Mouse (Mus musculus): ENCODE data around the gene Dhh. TPM values are rescaled to one million over a fixed set of nuclear protein-coding genes. Genes with fewer than 3 reads are reported as not detected.

The Dhh gene
- polyA plus RNA-seq, 1 experiment from 2014 or later = 1.1 TPM

GRCm38 (mm10) chr15:98852071-98852470 is 46.3 kb downstream of the Dhh start:
- no peak for ATAC-seq (ENCODE audit: insufficient number of reproducible peaks, insufficient read depth, low FRiP score, low read depth)
- 92% methylated on average over 9 of the region's 9 CpGs for WGBS
- H3K9me3 ChIP-seq (ENCODE audit: control insufficient read depth, low read length) = no peaks in the 10 kb centered on the region
- no peak overlapping the region for H3K27ac ChIP-seq (replicated peaks in 1 of 2; ENCODE audit: control insufficient read depth in 1 of 2, insufficient read depth in 1 of 2, low read depth in 2 of 2, low read length in 2 of 2)
- H3K36me3 ChIP-seq (ENCODE audit: control insufficient read depth, insufficient read depth, low read length) = peaks cover 100% of the 10 kb centered on the region
- no peak overlapping the region for H3K4me2 ChIP-seq (ENCODE audit: low read length)
- H3K27me3 ChIP-seq (ENCODE audit: control insufficient read depth, insufficient read depth, low read length) = no peaks in the 10 kb centered on the region
- no peak overlapping the region for H3K4me3 ChIP-seq (ENCODE audit: control insufficient read depth in 1 of 2, insufficient read depth in 1 of 2, low read depth in 1 of 2, low read length in 2 of 2)
- H3K4me1 ChIP-seq (ENCODE audit: control insufficient read depth in 2 of 2, insufficient read depth in 2 of 2, low read length in 2 of 2) = no peaks in the 10 kb centered on the region
- no peak overlapping the region for H3K9ac ChIP-seq (ENCODE audit: low read length)

GRCm38 (mm10) chr15:98851229-98851818 is 47.0 kb downstream of the Dhh start:
- Histone ChIP-seq H3K27me3 (ENCODE audit: control insufficient read depth, insufficient read depth, low read length) (no peaks in the 10 kb centered on the region), H3K4me1 (ENCODE audit: control insufficient read depth in 2 of 2, insufficient read depth in 2 of 2, low read length in 2 of 2) (no peaks in the 10 kb centered on the region), H3K27ac (replicated peaks in 1 of 2; ENCODE audit: control insufficient read depth in 1 of 2, insufficient read depth in 1 of 2, low read depth in 2 of 2, low read length in 2 of 2) (no peak overlapping the region), H3K9ac (ENCODE audit: low read length) (no peak overlapping the region), H3K4me2 (ENCODE audit: low read length) (no peak overlapping the region), H3K36me3 (ENCODE audit: control insufficient read depth, insufficient read depth, low read length) (peaks cover 100% of the 10 kb centered on the region), H3K9me3 (ENCODE audit: control insufficient read depth, low read length) (no peaks in the 10 kb centered on the region), H3K4me3 (ENCODE audit: control insufficient read depth in 1 of 2, insufficient read depth in 1 of 2, low read depth in 1 of 2, low read length in 2 of 2) (no peak overlapping the region)
- 92% methylated on average over 21 of the region's 21 CpGs for WGBS
- no peak for ATAC-seq (ENCODE audit: insufficient number of reproducible peaks, insufficient read depth, low FRiP score, low read depth)

GRCm38 (mm10) chr15:98850668-98851067 is 47.7 kb downstream of the Dhh start:
- Histone ChIP-seq H3K9ac (ENCODE audit: low read length) (no peak overlapping the region), H3K36me3 (ENCODE audit: control insufficient read depth, insufficient read depth, low read length) (peaks cover 100% of the 10 kb centered on the region), H3K27ac (replicated peaks in 1 of 2; ENCODE audit: control insufficient read depth in 1 of 2, insufficient read depth in 1 of 2, low read depth in 2 of 2, low read length in 2 of 2) (no peak overlapping the region), H3K27me3 (ENCODE audit: control insufficient read depth, insufficient read depth, low read length) (no peaks in the 10 kb centered on the region), H3K4me3 (ENCODE audit: control insufficient read depth in 1 of 2, insufficient read depth in 1 of 2, low read depth in 1 of 2, low read length in 2 of 2) (no peak overlapping the region), H3K9me3 (ENCODE audit: control insufficient read depth, low read length) (no peaks in the 10 kb centered on the region), H3K4me2 (ENCODE audit: low read length) (no peak overlapping the region), H3K4me1 (ENCODE audit: control insufficient read depth in 2 of 2, insufficient read depth in 2 of 2, low read length in 2 of 2) (no peaks in the 10 kb centered on the region)
- 86% methylated on average over 14 of the region's 14 CpGs for WGBS
- no peak for ATAC-seq (ENCODE audit: insufficient number of reproducible peaks, insufficient read depth, low FRiP score, low read depth)

- 86% methylated on average over 16 of the region's 16 CpGs for WGBS
- H3K27me3 ChIP-seq (ENCODE audit: control insufficient read depth, insufficient read depth, low read length) = no peaks in the 10 kb centered on the region
- no peak overlapping the region for H3K27ac ChIP-seq (replicated peaks in 1 of 2; ENCODE audit: control insufficient read depth in 1 of 2, insufficient read depth in 1 of 2, low read depth in 2 of 2, low read length in 2 of 2)
- no peak for ATAC-seq (ENCODE audit: insufficient number of reproducible peaks, insufficient read depth, low FRiP score, low read depth)
- H3K4me3 ChIP-seq (ENCODE audit: control insufficient read depth in 1 of 2, insufficient read depth in 1 of 2, low read depth in 1 of 2, low read length in 2 of 2) = no peak overlapping the region
- H3K36me3 ChIP-seq (ENCODE audit: control insufficient read depth, insufficient read depth, low read length) = peaks cover 100% of the 10 kb centered on the region
- H3K4me2 ChIP-seq (ENCODE audit: low read length) = no peak overlapping the region
- no peaks in the 10 kb centered on the region for H3K4me1 ChIP-seq (ENCODE audit: control insufficient read depth in 2 of 2, insufficient read depth in 2 of 2, low read length in 2 of 2)
- no peaks in the 10 kb centered on the region for H3K9me3 ChIP-seq (ENCODE audit: control insufficient read depth, low read length)
- H3K9ac ChIP-seq (ENCODE audit: low read length) = no peak overlapping the region
Measured at GRCm38 (mm10) chr15:98849956-98850600, 48.3 kb downstream of the Dhh start.

- no peaks in the 10 kb centered on the region for H3K4me1 ChIP-seq (ENCODE audit: control insufficient read depth in 2 of 2, insufficient read depth in 2 of 2, low read length in 2 of 2)
- no peaks in the 10 kb centered on the region for H3K9me3 ChIP-seq (ENCODE audit: control insufficient read depth, low read length)
- no peak overlapping the region for H3K9ac ChIP-seq (ENCODE audit: low read length)
- no peak overlapping the region for H3K4me2 ChIP-seq (ENCODE audit: low read length)
- H3K27ac ChIP-seq (replicated peaks in 1 of 2; ENCODE audit: control insufficient read depth in 1 of 2, insufficient read depth in 1 of 2, low read depth in 2 of 2, low read length in 2 of 2) = no peak overlapping the region
- no peak for ATAC-seq (ENCODE audit: insufficient number of reproducible peaks, insufficient read depth, low FRiP score, low read depth)
- 95% methylated on average over 11 of the region's 11 CpGs for WGBS
- H3K4me3 ChIP-seq (ENCODE audit: control insufficient read depth in 1 of 2, insufficient read depth in 1 of 2, low read depth in 1 of 2, low read length in 2 of 2) = no peak overlapping the region
- H3K27me3 ChIP-seq (ENCODE audit: control insufficient read depth, insufficient read depth, low read length) = no peaks in the 10 kb centered on the region
- peaks cover 100% of the 10 kb centered on the region for H3K36me3 ChIP-seq (ENCODE audit: control insufficient read depth, insufficient read depth, low read length)
Measured at GRCm38 (mm10) chr15:98849165-98849564, 49.2 kb downstream of the Dhh start.

GRCm38 (mm10) chr15:98846140-98846539 is 52.2 kb downstream of the Dhh start:
- ATAC-seq (ENCODE audit: insufficient number of reproducible peaks, insufficient read depth, low FRiP score, low read depth) = no peak
- no peak overlapping the region for H3K4me3 ChIP-seq (ENCODE audit: control insufficient read depth in 1 of 2, insufficient read depth in 1 of 2, low read depth in 1 of 2, low read length in 2 of 2)
- no peak overlapping the region for H3K27ac ChIP-seq (replicated peaks in 1 of 2; ENCODE audit: control insufficient read depth in 1 of 2, insufficient read depth in 1 of 2, low read depth in 2 of 2, low read length in 2 of 2)
- H3K4me2 ChIP-seq (ENCODE audit: low read length) = no peak overlapping the region
- no peaks in the 10 kb centered on the region for H3K4me1 ChIP-seq (ENCODE audit: control insufficient read depth in 2 of 2, insufficient read depth in 2 of 2, low read length in 2 of 2)
- no peak overlapping the region for H3K9ac ChIP-seq (ENCODE audit: low read length)
- no peaks in the 10 kb centered on the region for H3K9me3 ChIP-seq (ENCODE audit: control insufficient read depth, low read length)
- WGBS = 86% methylated on average over 8 of the region's 8 CpGs
- H3K27me3 ChIP-seq (ENCODE audit: control insufficient read depth, insufficient read depth, low read length) = no peaks in the 10 kb centered on the region
- H3K36me3 ChIP-seq (ENCODE audit: control insufficient read depth, insufficient read depth, low read length) = peaks cover 100% of the 10 kb centered on the region

- Histone ChIP-seq H3K27me3 (ENCODE audit: control insufficient read depth, insufficient read depth, low read length) (no peaks in the 10 kb centered on the region), H3K4me3 (ENCODE audit: control insufficient read depth in 1 of 2, insufficient read depth in 1 of 2, low read depth in 1 of 2, low read length in 2 of 2) (no peak overlapping the region), H3K36me3 (ENCODE audit: control insufficient read depth, insufficient read depth, low read length) (peaks cover 100% of the 10 kb centered on the region), H3K4me2 (ENCODE audit: low read length) (no peak overlapping the region), H3K9ac (ENCODE audit: low read length) (no peak overlapping the region), H3K9me3 (ENCODE audit: control insufficient read depth, low read length) (no peaks in the 10 kb centered on the region), H3K27ac (replicated peaks in 1 of 2; ENCODE audit: control insufficient read depth in 1 of 2, insufficient read depth in 1 of 2, low read depth in 2 of 2, low read length in 2 of 2) (no peak overlapping the region), H3K4me1 (ENCODE audit: control insufficient read depth in 2 of 2, insufficient read depth in 2 of 2, low read length in 2 of 2) (no peaks in the 10 kb centered on the region)
- no peak for ATAC-seq (ENCODE audit: insufficient number of reproducible peaks, insufficient read depth, low FRiP score, low read depth)
- 97% methylated on average over 2 of the region's 2 CpGs for WGBS
Measured at GRCm38 (mm10) chr15:98845149-98845548, 53.2 kb downstream of the Dhh start.

All from heart, embryonic 14.5 days (tissue).